Mouse (Mus musculus) fibroblast of lung, adult 2 months (primary cell): ENCODE results near the gene Lyg1.
"Not testable (repeated sequence)": the region's sequence is repeated elsewhere in the genome, so short reads cannot be mapped to it uniquely, and the experiment has no call there.

Experiments used
- DNase-seq: peaks from one replicate; pipeline ENCODE4 v3.0.0-alpha.2; 2011; ENCODE audit warnings: low read depth

Gene Lyg1

GRCm38 (mm10) chr1:37957659-37958058, at the start of gene Lyg1:
Gene Lyg1 (minus strand): TSS chr1:37957759.
- DNase-seq, result no peak

DNA sequence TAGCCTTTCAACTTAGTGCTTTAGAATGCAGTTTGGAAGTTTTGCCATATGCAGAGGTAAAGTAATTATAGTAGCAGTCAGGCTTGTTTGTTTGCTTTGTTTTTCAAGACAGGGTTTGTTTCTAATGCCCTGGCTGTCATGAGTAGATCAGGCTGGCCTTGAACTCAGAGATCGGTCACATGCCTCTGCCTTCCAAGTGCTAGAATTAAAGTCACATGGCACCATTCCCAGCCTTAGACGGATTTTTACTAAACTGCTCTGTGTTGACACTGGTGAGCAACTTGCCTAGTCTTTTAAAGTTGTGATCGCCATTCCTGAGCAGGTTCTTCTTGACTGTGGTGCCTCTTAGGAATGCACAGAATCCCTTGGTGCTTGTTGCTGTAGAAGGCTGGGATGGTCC, 49.2 kb upstream of the Lyg1 start:
- no peak for DNase-seq

- no peak for DNase-seq
Measured at GRCm38 (mm10) chr1:38003046-38003445, 45.5 kb upstream of the Lyg1 start.

GRCm38 (mm10) chr1:38001956-38002355, 44.4 kb upstream of the Lyg1 start:
- DNase-seq, result no peak

DNA sequence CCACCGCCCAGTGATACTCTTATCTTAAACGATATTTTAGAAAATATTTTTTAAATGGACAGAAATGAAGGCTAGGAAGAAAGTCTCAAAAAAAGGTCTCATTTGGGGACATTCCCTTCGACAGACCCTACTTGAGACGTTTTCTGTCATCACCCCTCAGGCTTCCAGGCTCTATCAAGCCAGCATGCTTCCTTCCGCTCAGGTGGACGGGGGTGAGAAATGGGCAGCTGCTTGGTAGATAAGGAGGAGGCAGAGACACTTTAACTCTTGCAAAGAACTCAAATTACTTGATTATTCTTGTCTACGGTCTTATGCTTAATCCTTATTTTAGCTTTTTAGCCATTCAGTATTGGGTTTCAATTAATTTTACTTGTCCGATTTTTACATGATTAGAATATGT, 43.3 kb upstream of the Lyg1 start:
- no peak for DNase-seq

GRCm38 (mm10) chr1:37999552-37999951, 42.0 kb upstream of the Lyg1 start:
- no peak for DNase-seq

DNA sequence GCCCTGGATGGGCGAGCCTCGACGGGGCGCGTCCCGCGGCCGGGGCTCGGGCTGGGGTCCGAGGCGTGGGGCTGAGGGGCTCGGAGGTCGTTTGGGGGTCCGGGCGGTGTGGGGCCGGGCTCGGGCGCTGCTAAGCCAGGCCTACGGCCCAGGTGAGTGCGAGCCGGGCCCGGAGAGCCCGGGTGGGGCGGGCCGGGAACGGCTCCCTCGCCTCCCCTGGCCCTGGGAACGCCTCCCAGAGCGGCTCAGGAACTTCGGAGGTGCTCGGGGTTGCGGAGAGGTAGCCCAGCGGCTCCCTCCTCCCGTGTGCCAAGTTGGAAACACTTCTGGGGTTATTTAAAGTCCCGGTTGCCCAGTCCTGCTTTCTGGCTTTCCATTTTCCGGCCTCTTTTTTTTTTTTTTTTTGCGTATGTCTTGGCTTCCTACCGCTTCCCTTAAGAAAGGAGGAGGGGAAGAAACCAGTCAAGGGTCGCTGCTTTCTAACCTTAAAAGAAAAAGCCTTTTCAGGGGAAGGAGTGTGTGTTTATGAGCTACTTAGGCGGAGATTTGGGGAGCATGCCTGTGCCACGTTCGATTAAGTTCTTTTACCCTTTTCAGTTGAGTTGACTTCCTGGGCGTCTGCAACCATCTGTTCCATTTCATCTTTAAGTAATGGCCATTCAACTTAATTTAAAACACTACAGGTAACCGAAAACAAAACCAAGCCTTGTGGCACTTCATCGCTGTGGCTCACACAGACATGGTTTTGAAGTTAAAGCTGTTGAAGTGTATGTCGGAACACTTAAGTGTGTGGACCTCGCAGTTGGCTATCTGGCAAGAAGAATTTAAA, 41.0 kb upstream of the Lyg1 start:
- DNase-seq, result no peak

DNA sequence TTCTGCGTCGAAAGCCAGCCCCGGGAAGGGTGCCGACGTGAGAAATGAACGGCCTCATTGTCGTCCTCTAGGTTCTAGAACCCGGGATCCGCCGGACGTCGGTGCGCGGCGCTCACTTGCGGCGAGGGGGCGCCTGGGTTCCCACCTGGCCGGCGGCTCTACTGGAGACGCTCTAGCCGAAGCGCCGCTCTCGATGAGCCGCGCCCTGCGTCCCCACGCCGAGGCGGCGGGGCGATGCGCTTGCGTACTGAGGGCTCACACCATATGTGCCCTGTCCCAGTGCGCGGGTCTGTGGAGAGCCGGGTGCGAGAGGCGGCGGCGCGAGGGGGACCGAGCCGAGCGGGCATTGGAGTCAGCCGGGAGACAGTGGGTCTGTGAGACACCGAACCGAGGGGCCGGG, 40.3 kb upstream of the Lyg1 start, which contains the start of the genes Txndc9 and Eif5b:
Gene Txndc9, minus strand, starts transcription at position 27 of the 400 bp plus-strand sequence.
Gene Eif5b, plus strand, starts transcription at position 144 of the 400 bp plus-strand sequence.
- peak; percentile 82 for DNase-seq

DNA sequence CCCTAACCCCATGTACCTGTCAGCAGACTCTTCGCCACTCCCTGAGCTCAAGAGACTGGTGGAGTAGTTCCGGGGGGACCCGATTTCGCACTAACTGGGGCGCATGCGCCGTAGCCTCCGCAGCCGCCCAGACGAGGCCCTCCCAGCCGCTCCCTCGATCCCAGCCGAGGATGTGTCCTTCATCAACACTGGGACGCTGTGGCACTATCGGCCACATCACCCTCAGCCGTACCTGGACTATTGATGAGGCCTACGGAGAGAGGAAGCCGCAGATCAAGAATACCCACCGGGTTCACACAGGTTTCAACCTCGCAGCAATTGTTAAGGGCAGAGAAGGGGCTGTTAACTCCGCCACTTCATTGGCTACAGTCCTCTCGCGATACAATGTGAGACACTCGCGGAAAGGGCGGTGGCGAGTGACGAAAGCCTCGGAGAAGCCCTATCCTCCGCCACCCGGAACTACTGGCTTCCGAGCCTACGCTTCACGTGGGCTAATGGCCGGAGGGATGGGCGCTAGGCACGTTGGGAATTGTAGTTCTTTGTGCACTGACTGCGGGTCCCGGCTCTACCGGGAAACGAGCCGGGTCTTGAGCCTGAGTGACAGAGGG, 39.4 kb upstream of the Lyg1 start:
- DNase-seq, result peak; percentile 98

GRCm38 (mm10) chr1:37996226-37996625, 38.7 kb upstream of the Lyg1 start:
- DNase-seq, result no peak

- DNase-seq, result no peak
Measured at GRCm38 (mm10) chr1:37987856-37988255, 30.3 kb upstream of the Lyg1 start.

- DNase-seq, result no peak
Measured at GRCm38 (mm10) chr1:37985764-37986323, 28.3 kb upstream of the Lyg1 start.

GRCm38 (mm10) chr1:37984326-37984725, 26.8 kb upstream of the Lyg1 start:
- no peak for DNase-seq

DNA sequence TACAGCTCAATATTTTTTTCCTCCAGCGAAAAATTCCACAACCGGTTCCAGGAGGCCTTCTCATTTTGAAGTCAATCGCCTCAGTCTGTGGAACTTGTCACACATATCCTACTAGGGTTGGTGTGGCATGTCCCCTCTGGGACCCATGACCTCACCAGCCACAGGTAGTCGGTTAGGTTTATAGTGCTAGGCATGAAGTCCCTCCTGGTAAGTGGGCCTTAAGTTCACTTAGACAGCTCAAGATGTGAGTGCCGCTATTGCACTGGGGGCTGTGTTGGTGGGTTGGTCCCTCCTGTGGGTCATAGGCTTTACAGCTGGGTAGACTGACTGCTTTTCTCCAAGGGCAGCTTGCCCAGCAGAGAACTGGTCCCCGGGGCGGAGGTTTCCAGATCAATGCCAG, 19.7 kb upstream of the Lyg1 start:
- DNase-seq, result no peak

DNA sequence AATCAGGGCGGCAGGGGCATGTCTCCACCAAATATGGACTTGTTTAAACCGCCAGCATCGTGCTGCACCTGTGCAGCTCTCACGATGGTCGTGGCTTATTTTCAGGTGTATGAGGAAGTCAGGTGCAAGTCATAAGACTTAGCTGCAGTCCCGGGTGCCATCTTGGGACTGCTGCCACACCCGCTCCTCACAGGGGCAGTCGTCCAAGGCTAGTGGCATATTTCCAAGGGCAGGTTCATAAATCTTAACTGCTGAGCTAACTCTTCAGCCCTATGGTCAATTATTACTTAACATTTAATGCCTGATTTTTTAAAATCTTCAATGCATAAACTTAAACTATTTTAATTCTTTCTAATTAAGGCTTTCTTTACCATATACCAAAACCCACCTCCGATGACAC, 19.1 kb upstream of the Lyg1 start:
- not testable (repeated sequence) for DNase-seq

- no peak for DNase-seq
Measured at GRCm38 (mm10) chr1:37971520-37971919, 14.0 kb upstream of the Lyg1 start.

GRCm38 (mm10) chr1:37968746-37969145, 11.2 kb upstream of the Lyg1 start:
- no peak for DNase-seq

DNA sequence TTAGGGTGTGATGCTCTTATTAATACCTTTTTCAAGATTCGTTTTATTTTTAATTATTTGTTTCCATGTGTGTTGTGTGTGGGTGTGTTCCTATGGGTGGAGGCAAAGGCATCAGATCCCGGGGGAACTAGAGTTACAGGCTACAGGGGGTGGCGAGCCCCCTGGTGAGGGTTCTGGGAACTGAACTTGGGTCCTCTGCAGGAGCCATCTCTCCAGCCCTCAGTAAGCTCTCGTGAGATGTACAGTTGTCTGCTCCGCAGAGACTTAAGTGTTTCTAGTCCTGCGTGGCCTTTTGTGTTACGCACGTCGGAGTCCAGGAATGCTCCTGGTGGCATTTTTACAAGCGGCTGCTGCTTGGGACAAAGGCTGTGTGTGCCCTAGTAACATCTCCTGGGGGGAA, 8.0 kb upstream of the Lyg1 start:
- DNase-seq, result no peak

DNA sequence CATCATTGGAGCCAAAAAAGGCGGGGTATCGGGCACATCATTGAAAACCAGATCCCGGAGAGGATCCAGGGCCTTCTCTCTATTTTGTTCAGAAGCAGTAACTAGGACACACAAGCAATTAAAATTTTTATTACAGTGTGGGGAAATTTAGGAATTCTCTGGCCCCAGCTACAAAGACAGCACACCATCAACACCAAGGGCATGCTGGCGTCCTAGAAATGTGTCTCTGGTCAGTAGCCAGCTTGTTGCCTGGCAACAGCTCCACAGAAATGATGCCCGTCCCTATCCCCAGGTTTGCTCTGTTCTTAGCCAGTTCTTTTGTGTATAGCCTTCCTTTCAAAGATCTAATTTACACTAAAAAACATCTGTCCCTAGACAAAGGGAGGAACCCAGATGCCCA, 1.9 kb upstream of the Lyg1 start:
- DNase-seq, result no peak

DNA sequence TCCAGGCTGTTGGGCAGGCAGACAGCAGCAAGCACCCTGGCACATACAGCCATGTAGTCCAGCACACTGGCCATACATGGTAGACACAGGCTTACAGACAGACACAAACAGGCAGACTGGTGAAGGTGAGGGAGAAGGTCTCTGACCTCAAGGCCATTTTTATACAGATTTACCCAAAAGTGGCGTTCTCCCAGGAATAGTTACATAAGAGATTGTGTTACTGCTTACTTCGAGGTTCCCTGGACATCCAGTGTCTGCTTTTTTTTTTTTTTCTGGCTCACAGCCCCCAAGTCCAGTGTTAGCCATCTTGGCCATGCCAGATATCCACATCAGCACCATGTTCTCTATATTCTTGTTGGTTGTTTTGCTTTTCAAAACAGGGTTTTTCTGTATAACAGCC, 957 bp upstream of the Lyg1 start:
- DNase-seq, result no peak

GRCm38 (mm10) chr1:37956690-37957431, 698 bp downstream of the Lyg1 start:
- DNase-seq, result no peak

GRCm38 (mm10) chr1:37955251-37955650, 2.3 kb downstream of the Lyg1 start:
- no peak for DNase-seq

GRCm38 (mm10) chr1:37954786-37955185, 2.8 kb downstream of the Lyg1 start:
- DNase-seq, result no peak
